Mouse (Mus musculus): ENCODE measurements around the gene Col4a5. TPM values are rescaled to one million over a fixed set of nuclear protein-coding genes. Genes with fewer than 3 reads are reported as not detected.

Gene Col4a5
- total and polyA plus RNA-seq, 3 experiments: not detected

DNA sequence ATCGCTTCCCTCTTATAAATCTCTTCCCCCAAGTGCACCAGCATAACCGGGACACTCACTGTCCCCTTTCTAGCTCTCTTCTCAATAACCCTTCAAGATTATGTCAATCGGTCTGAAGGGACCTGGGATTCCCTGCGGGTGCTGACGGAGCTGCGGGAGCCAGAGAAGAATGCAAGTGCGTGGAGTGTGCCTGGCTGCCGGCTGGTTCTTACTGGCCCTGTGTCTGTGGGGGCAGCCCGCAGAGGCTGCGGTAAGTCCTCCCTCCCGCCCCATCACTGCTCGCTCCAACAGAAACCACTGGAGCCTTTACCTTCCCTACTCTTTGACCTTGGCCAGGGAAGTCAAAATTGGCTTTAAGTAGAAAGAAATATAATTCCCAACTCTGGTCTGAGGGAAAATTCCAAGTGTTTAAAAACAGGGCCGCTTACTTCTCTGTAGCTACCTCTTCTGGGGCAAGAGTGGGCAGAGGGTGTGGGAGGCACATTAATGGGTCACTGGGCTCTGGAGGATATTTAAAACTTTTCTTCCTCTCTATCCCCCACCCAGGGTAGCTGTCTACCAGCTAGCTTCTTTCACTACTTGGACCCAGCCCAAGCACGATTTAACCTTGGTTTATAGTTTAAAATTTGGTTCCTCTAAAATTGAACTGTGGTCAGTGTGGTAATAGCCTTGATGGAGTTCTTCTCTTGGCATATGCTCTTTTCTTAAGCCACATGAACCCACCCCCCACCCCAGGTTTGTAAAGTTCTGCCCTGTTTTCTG is 562 bp downstream of the Col4a5 start:
- Histone ChIP-seq H3K79me2 (replicated peaks; ENCODE audit: control insufficient read depth, extremely low read depth, insufficient read depth, poor library complexity, severe bottlenecking) (no peaks in the 10 kb centered on the region), H3K27me3 (replicated peaks) (no peaks in the 10 kb centered on the region), H3K27ac (ENCODE audit: insufficient read depth, low read depth) (no peak overlapping the region), H3K4me1 (ENCODE audit: control insufficient read depth in 1 of 2, insufficient read depth in 2 of 2) (no peaks in the 10 kb centered on the region), H3K4me2 (ENCODE audit: insufficient read depth, low read depth, poor library complexity, severe bottlenecking) (peak overlapping the region; percentile 88; the same call in 1 of the 2 replicates), H3K9me3 (replicated peaks; ENCODE audit: low read length) (no peaks in the 10 kb centered on the region), H3K9ac (ENCODE audit: insufficient read depth, low read depth) (no peak overlapping the region), H3K4me3 (replicated peaks in 1 of 3; ENCODE audit: low read depth in 2 of 3, low read length in 2 of 3, poor library complexity in 1 of 3) (peak overlapping the region in 1 of 3 experiments; percentile 24), H3K36me3 (replicated peaks in 1 of 2; ENCODE audit: control insufficient read depth in 1 of 2, insufficient read depth in 1 of 2, low read length in 1 of 2) (no peaks in the 10 kb centered on the region)
- DNase-seq (ENCODE audit: extremely low read depth): no peak
- dilution Hi-C loops (cut with MboI; ENCODE audit: extremely low pct_ligation_motif_present, extremely low pct_unique_long_range_greater_than_20kb, low sequenced_read_pairs): no loop called here
- TF ChIP-seq UBTF (IDR thresholded peaks at IDR 0.05; ENCODE audit: low read depth, low read length): no peak
- no peak for TF ChIP-seq ZKSCAN1 (IDR thresholded peaks at IDR 0.05; ENCODE audit: borderline replicate concordance, low read depth, low read length)
- TF ChIP-seq CHD1 (IDR thresholded peaks at IDR 0.05; ENCODE audit: low read depth, low read length): no peak
- no peak for TF ChIP-seq MAX (IDR thresholded peaks at IDR 0.05; ENCODE audit: low read length)
- TF ChIP-seq RCOR1 (conservative IDR thresholded peaks at IDR 0.05; ENCODE audit: low read depth, low read length): no peak
- TF ChIP-seq MYC (IDR thresholded peaks at IDR 0.05; ENCODE audit: low read depth, low read length): no peak
- in situ Hi-C loops (cut with MboI; ENCODE audit: low pct_ligation_motif_present, low pct_unique_long_range_greater_than_20kb, low sequenced_read_pairs): no loop called here

DNA sequence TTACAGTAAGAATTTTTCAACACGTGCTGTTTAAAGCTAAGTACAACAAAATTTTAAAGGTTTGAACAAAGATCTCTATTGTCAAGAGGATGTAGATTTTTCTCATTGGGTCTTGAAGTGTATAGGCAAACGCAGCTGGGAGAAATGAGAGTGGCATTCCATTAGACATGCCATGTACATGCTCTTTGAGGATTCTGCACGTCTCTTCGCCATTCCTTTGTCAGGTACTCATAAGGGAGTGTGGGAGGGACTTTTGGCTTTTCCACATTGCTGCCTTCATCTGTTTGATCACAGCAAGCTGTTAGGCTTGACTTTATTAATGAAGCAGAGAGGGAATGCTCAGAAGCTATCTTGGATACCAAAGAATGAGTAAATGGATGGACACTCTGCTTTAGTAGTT is 19.4 kb downstream of the Col4a5 start:
- no peaks in the 10 kb centered on the region for H3K36me3 ChIP-seq (replicated peaks in 1 of 2; ENCODE audit: control insufficient read depth in 1 of 2, insufficient read depth in 1 of 2, low read length in 1 of 2)
- in situ Hi-C loops (cut with MboI; ENCODE audit: low pct_ligation_motif_present, low pct_unique_long_range_greater_than_20kb, low sequenced_read_pairs): no loop called here
- no peak for DNase-seq (ENCODE audit: extremely low read depth)

GRCm38 (mm10) chrX:141503125-141503524 is 27.9 kb downstream of the Col4a5 start:
- Histone ChIP-seq H3K79me2 (replicated peaks; ENCODE audit: control insufficient read depth, extremely low read depth, insufficient read depth, poor library complexity, severe bottlenecking) (no peaks in the 10 kb centered on the region), H3K36me3 (replicated peaks in 1 of 2; ENCODE audit: control insufficient read depth in 1 of 2, insufficient read depth in 1 of 2, low read length in 1 of 2) (no peaks in the 10 kb centered on the region), H3K27ac (ENCODE audit: insufficient read depth, low read depth) (no peak overlapping the region), H3K4me2 (ENCODE audit: insufficient read depth, low read depth, poor library complexity, severe bottlenecking) (no peak overlapping the region), H3K4me1 (ENCODE audit: control insufficient read depth in 1 of 2, insufficient read depth in 2 of 2) (no peaks in the 10 kb centered on the region), H3K9ac (ENCODE audit: insufficient read depth, low read depth) (no peak overlapping the region), H3K9me3 (replicated peaks; ENCODE audit: low read length) (no peaks in the 10 kb centered on the region), H3K4me3 (replicated peaks in 1 of 3; ENCODE audit: low read depth in 2 of 3, low read length in 2 of 3, poor library complexity in 1 of 3) (no peak overlapping the region), H3K27me3 (replicated peaks) (no peaks in the 10 kb centered on the region)
- TF ChIP-seq ZC3H11A (IDR thresholded peaks at IDR 0.05; ENCODE audit: low read depth, low read length): no peak
- in situ Hi-C loops (cut with MboI; ENCODE audit: low pct_ligation_motif_present, low pct_unique_long_range_greater_than_20kb, low sequenced_read_pairs): no loop called here
- dilution Hi-C loops (cut with MboI; ENCODE audit: extremely low pct_ligation_motif_present, extremely low pct_unique_long_range_greater_than_20kb, low sequenced_read_pairs): no loop called here
- DNase-seq (ENCODE audit: extremely low read depth): no peak

More for the DNA sequence above, 19.4 kb downstream of the Col4a5 start:
- no peak overlapping the region for H3K4me3 ChIP-seq (replicated peaks in 1 of 3; ENCODE audit: low read depth in 2 of 3, low read length in 2 of 3, poor library complexity in 1 of 3)
- H3K79me2 ChIP-seq (replicated peaks; ENCODE audit: control insufficient read depth, extremely low read depth, insufficient read depth, poor library complexity, severe bottlenecking): no peaks in the 10 kb centered on the region
- TF ChIP-seq NRF1 (IDR thresholded peaks at IDR 0.05; ENCODE audit: low read depth, low read length) (no peak), PAX5 (IDR thresholded peaks at IDR 0.05; ENCODE audit: low read length) (no peak), USF2 (conservative IDR thresholded peaks at IDR 0.05; ENCODE audit: low read depth, low read length) (no peak), SMC3 (IDR thresholded peaks at IDR 0.05; ENCODE audit: low read depth, low read length) (no peak), HCFC1 (IDR thresholded peaks at IDR 0.05; ENCODE audit: low read depth, low read length) (no peak), POLR2A (IDR thresholded peaks at IDR 0.05; ENCODE audit: low read depth, low read length) (no peak), ZKSCAN1 (IDR thresholded peaks at IDR 0.05; ENCODE audit: borderline replicate concordance, low read depth, low read length) (no peak), MXI1 (IDR thresholded peaks at IDR 0.05; ENCODE audit: low read depth, low read length) (no peak), RCOR1 (conservative IDR thresholded peaks at IDR 0.05; ENCODE audit: low read depth, low read length) (no peak), CHD2 (IDR thresholded peaks at IDR 0.05; ENCODE audit: low read length) (no peak)
- H3K9ac ChIP-seq (ENCODE audit: insufficient read depth, low read depth): no peak overlapping the region
- dilution Hi-C loops (cut with MboI; ENCODE audit: extremely low pct_ligation_motif_present, extremely low pct_unique_long_range_greater_than_20kb, low sequenced_read_pairs): no loop called here
- H3K27me3 ChIP-seq (replicated peaks): no peaks in the 10 kb centered on the region
- no peak overlapping the region for H3K27ac ChIP-seq (ENCODE audit: insufficient read depth, low read depth)
- H3K9me3 ChIP-seq (replicated peaks; ENCODE audit: low read length): no peaks in the 10 kb centered on the region
- no peaks in the 10 kb centered on the region for H3K4me1 ChIP-seq (ENCODE audit: control insufficient read depth in 1 of 2, insufficient read depth in 2 of 2)
- H3K4me2 ChIP-seq (ENCODE audit: insufficient read depth, low read depth, poor library complexity, severe bottlenecking): no peak overlapping the region

Data from CH12.LX (cell line).